Mouse (Mus musculus) natural killer cell, adult 2 months (primary cell): ENCODE measurements at regions not wholly inside any gene's neighbourhood (a gene's known extent, or its start where the extent isn't known, plus 50 kb on each side); places are given as distances from the start of the nearest gene placed in this dataset.
"Not testable (repeated sequence)": the region's sequence is repeated elsewhere in the genome, so short reads cannot be mapped to it uniquely, and the experiment has no call there.

Experiments used
- DNase-seq, 2 experiments: peaks; one replicate each; pipeline ENCODE4 v3.0.0; 2022; ENCODE audit warnings: low spot score in 2 of 2

DNA sequence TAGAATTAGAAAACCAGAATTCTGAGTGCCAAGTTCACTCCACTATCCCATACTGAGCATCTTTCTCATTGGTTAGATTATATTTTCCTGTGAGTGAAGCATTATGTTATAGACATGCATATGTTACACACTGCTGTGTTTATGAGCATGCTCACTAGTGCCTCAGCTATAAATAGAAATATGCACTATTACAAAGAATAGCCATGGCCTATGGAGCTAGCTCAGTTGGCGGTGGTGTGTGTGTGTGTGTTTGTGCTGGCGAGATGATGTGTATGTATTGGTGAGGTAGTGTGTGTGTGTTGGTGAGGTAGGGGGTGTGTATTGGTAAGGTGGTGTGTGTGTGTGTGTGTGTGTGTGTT is 106.2 kb downstream of the Sec31a start:
- DNase-seq: no peak

DNA sequence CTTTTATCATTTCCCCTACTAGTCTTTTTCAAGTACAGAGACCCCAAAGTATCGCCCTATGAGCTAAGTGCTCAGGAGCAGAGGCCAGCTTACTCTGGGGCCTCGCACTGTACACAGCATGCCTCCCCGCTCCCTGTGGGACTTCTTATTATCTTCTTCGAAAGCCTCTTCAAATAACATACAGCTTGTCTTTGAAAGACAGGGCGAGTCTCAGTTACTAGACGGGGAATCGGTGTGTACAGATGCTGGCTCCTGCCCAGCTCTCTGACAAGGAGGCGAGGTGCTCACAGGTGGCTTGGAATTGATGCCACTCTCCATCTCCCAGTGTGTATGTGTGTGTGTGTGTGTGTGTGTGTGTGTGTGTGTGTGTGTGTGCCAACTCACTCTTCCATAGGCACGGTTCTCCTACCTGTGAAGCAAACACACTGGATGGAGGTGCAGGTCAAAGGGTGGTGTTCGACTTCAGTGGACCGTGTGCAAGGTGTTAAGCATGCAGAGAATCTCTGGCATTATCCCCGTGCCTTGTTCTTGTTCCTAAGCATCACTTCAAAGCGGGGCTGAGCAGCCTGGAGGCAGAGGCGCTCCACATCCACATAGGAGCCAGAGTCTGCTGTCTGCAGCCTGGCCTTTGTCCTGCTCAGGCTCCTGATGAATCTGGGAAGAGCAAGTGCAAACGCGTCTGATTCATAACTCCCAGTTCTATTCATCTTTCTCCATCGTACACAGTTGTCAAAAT is 106.8 kb downstream of the Sec31a start:
- DNase-seq: no peak

DNA sequence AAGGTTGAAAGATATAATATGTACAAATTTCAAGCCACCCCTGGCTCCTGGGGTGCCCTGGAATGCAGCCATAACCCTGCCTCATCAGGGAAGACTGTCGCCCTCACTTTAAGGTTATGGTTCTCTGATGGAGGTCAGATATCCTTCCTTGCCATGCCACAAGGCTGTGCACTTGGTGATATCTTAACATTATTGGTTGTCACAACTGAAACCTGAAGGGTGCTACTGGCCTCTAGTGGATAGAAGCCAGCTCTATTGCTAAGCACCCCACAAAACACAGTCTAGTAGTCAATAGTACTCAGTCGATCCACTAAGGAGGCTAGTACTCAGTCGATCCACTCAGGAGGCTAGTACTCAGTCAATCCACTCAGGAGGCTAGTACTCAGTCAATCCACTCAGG is 111.6 kb downstream of the Sec31a start:
- DNase-seq: no peak

DNA sequence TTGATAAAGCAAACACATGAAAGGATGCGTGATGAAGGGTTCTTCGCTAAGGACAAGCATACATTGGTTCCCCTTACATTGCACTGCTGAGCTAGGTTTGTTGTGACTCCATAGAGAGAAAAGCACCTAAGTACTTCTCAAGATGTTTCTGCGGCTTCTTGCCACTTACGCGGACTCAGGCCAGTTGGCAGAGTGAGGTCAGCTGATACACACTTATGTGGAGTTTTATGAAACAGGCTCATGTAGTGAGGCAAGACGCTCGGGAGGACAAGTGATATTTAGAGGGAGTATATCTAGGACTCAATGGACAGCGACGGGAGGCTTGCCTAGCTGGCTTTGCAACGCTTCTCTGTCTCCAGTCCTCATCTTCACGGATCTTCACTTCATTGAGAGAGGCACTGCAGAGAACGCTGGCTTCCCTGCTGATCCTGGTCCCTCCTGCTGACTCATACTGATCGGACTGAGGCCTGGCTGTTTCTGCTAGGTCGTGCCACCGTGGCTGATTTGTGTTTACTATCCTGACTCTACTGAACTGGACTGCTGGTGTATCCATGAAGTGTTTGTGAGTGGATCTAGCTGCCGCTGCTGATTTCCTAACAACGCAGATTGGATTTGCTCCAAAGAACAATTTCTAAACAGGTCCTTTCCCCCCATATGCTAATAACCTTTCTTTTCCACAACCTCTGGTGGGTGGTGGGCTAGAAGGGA is 113.8 kb downstream of the Sec31a start:
- DNase-seq: no peak

DNA sequence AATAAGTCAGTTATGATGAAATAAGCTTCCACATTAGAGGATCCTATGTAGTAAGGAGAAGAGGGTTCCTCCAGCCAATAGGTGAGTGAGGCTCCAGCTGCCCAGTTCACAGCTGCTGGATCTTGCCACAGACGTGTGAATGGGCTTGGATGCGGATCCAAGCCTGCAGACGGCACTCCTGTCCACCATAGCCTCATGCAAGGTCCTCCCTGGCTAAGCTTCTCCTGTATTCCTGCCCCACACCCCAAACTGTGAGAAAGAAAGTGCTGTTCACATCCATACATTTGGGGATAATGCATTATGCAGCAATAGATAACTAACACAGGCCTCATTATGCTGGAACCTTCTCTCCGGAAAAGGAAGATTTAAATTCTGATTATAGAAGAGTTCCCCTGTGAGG is 116.9 kb downstream of the Sec31a start:
- DNase-seq: no peak

DNA sequence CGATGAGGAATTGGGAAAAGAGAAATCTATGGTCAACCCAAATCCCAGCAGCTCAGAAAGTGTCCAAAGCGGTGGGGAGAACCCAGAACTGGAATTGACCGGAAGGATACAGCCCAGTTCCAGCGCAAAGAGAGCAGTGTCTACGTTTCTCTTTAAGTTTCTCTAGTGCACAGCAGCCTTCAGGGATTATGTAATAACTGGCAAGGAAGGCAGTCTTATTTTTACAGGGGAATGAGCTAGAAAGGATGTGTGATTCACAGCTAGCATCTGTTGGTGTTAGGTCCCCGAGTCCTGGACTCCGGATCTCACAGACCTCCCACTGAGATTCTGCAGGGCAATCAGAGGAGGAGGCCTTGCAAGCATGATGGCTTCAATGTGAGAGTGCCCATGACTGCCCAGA is 121.8 kb downstream of the Sec31a start:
- no peak for DNase-seq

DNA sequence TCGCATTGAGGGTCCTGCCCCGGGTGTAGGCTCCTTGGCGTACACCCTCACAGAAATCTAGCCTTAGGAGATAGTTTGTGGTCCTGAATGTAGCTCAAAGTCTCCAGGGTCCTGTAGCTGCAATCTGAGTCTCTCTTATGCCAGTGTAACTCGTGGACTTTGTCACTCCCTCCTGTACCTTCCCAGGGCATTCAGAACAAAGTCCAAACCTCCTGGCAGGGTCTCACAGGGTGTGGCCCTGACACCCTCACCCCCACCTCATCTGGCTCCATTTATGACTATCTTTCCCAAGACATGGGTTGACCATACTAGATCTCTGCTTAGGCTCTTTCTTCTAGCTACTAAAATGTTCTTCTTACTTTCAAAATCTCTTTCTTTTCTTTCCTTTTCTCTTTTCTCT is 120.6 kb upstream of the Tmem150c start:
- DNase-seq: no peak

DNA sequence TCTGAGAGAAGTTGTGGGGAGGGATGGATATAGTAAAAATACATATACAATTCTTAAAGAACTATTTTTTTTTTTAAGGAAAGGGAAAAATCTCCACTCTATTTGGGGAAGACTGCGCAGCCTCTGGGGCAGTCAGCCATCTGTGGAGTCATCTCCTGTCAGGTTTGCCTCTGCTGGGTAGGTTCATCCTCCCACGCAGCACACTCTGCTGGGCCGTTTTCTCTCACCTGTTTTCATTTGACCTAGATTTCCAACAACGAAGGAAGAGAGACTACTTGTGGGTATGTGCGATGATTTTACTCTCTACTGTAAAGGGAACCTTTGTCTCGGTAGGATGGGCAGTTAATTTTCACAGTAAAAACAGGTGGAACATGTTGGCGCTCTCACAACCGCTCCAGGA is 119.9 kb upstream of the Tmem150c start:
- DNase-seq: no peak

DNA sequence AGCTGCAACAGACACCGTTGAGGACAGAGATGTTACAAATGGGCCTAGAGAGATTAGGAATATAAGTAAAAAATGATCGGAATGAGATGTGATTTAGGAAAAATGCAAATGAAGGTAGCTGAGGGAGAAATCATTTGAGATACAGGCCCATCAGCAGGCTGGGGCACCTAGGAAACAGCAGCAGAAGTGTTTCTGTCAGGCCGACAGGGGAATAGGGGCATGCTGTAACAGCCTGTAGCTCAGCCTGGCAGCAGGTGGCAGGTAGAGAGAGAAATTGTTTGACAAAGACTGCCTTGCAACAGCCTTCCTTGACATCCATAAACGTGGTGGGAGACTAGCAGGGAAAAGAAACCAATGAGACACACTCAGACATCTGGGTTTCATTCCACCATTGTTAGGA is 115.1 kb upstream of the Tmem150c start:
- no peak for DNase-seq

DNA sequence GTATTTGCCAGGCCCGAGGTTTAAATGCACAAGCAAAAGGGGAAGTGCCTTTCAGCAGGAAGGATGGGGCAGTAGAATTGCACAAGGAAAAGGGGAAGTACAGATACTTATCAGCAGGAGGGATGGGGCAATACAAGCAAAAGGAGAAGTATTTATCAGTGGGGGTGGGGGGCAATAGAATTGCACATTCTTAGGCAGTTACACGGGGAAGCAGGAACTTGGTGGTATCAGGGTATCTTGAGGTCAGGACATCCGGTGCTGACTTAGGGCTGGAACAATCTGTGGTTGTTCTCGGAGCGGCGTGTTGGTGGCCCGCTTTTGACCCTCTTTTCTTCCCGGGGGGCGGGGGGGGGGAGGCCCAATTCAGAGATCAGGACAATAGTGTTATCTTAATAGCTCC is 112.4 kb upstream of the Tmem150c start:
- not testable (repeated sequence) for DNase-seq

DNA sequence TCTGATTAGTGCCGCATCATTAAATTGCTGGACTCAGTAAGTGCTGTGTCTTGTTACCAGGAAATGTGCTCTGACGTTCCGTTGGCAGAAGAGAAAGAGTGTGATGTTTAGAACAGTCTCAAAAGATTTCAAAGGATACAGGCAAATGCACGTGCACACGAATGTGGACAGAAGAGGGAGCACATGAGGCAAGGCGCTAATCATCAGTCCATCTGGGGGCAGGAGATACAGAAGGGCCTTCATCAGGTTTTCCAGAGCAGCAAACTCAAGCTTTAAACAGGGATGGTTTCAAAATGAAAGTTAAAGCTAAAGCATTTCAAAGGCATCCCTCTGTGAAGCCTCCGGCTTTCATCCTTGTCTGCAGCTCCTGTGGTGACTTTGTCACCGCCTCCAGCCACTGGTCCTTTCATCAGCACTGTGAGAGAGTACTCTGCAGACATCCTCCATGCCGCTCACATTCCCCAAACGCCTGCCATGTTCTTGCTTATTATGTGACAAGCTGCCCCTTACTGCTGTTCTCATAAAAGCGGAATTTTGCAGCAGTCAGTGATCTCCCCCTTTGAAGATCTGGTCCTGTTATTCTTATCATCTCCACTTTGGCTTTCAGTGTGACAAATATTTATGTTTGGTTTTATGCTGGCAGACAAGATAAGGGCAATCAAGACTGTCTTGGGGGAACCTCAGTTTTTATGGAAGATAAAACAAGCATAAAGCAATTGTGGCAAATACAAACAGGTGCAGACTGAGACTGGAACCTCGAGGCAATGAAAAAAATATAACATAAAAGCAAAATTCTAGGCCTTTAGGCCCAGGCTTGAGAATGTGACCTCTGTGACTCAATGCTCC is 111.5 kb upstream of the Tmem150c start:
- no peak for DNase-seq

DNA sequence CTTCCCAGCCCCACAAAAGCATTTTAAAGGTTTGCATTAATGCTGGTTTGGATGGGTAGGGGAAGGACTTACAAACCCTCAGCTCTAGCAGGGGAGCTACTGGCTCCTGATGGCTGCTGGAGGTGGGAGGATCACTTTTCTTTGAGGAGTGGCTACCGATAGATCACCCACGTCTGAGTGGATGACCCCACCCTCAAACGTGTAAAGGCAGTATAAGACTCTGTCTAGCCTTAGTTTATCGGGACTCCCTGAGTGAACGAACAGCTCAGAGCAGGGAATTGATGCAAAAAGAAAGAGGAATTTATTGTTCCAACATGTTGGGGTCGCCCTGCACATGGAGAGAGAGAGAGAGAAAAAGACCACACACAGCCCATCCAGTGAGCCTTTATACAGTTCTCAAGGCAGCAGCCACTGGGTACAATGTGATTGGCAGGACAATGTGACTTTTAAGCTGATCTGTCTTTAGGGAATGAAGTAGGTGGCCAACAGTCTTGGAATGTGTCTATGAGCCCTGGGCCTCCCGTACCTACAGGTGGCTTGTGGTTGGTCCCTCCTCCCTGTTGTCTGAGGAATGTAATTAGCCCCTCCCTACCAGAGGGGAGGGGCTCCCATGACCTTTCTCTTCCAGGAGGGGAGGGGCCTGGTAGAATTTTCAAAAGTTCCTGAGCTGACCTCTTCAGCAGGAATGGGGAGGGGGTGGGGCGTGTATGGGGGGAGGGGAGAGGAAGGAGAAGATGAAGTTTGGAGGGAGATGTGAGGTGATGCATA is 108.7 kb upstream of the Tmem150c start:
- no peak for DNase-seq

DNA sequence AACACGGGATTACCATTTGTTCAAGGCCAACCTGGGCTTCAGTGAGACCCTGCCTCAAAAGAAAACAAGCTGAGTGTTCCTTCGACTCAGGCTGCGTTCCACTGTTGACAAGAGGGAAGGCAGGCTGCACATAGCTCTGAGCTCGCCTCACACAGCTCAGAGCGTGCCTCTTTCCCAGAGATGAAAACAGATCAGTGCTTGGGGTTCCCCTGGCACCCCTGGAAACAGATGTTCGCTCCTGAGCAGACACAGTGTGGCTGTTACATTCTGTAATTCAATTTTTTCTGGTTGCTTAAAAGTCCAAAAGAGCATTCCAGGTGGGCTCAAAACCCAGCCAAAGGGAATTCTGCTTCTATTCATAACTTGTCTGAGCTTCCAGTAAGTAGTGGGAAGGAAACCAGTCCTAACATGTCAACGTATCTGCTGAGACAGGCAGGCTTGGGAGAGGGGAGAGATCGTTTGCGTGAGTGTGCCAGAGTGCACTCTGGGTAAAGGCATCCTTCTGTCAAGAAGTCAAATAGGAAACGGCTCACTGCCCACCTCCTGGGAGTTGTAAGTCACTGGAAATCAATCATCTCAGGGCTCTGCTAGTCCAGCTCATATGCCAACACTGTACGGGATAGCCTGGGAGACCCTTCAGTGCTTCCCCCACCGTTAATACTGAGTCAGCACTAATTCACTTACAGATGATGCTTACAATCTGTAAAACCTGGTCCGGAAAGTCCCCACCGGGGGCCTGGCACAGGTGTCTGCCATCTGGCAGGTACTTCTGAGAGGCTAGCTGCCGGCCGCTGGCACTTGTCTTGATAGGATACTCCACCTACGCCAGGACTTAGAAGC is 107.3 kb upstream of the Tmem150c start:
- no peak for DNase-seq

DNA sequence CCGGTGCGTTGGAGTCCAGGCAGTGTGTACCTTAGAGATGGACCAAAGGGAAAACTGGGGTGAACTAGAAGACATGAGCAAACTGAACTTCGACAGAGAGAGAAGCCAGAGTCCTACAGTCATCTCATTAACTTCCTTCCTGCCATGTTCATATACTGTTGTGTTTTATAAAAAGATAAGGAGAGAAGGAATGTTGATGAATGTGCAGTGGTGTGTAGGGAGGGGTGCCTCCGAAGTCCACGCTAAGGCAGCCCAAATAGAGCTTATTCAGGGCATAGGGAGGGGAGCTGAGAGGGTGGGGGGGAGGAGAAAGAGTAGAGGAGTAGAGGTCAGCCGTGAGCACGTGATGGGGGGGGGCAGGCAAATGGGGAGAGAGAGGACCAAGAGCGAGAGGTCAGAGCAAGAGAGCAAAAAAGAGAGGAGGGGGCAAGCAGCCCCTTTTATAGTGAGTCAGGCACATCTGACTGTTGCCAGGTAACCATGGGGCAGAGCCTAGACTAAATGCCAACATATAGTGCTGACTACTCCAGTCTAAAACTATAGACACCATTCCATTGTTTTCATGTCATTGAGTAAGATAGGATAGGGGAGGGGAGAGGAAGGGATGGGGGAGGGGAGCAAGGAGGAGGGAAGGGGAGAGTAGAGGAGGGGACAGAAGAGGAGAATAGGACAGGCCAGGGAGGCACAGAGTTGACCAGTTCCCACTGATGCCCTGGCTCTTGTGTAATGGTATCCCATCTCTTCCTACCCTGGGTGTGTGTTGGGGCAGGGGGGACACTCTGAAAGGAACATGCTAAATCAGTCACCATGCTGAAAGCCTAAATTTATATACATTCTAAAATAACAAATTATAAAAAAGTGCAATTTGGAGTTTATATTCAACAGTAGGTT is 100.4 kb upstream of the Tmem150c start:
- DNase-seq: no peak

DNA sequence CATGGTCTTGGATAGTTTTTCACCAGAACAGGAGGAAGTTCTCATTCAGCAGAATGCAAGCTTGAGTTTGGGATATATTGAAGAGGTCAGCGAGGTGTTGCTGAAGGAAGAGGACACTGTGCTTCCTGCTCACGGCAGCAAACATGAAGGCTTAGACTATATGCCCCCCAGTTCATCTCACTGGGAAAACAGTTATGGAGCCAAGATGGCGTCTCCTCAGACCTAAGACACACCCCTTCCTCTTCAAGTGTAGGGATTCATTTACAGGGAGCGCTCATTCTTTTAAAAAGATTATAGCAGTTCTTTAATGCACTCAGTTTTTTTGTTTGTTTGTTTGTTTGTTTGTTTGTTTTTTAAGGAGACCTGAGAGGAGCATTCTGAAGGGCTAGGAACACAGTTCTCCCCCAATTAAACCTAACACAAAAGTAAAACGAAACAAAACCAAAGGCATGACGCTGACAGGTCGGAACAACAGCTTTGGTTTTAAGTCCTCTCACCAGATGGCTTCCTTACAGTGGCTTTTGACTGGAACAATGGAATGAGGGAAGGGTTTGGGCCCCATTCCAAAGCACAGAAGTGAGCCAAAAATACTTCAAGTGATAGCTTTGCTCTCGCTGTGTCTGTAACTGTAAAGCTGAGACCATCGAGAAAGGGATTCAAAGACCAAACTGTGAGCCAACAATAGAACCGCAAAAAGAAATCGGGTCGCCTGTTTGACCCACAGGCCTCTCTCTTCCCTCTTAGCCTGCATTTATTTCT is 99.5 kb upstream of the Tmem150c start:
- no peak for DNase-seq

DNA sequence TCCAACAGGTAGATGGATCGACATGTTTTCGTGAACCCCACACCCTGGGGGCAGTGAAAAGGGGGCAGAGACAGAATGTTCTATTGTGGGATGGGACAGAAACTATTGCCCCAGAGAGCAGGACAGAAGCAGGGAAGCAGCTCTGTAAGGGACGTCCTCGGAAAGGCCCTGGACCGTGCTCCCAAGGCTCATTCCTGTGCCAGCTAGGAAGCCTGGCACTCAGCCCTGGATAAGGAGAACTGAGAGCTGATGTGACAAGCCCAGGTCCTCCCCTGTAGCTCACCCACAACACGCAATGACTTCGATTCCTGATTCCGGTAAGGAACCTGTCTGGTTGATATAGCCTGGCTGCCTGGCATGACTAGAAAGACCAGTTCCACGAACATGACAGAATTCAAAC is 95.7 kb upstream of the Tmem150c start:
- no peak for DNase-seq

DNA sequence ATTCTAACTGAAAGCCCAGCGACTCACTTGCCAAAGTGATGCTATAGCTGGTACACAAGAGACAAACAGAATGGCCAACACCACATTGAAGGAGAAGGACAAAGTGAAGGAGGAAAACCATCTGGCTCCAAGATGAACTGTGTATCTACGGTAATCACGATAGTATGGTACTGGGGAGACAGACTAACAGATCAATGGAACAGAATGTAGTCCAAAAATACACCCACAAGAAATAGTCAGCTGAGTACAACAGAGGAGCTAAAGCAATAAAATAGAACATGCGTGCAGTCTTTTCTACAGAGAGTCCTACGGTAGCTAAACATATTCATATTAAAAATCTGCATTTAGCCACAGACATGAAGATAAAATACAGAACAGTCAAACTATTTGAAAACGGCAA is 92.4 kb upstream of the Tmem150c start:
- DNase-seq: no peak

DNA sequence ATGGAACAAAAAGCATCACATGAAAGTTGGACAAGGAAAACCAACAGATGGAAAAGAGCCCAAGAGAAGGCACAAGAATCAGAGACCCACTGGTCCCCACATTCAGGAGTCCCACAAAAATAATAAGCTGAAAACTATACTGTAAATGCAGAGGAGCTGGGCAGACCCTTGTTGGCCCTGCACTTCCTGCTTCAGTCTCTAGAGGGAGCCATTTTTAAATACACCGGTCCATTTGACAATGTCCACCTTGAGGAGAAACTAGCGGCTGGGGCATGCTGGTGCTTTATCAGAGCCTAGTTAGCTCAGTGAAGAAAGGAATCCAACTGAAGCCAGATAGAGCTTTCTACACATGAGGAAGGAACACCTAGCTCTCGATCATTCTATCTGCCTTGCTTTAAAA is 90.1 kb upstream of the Tmem150c start:
- DNase-seq: peak; percentile 1 to 15

DNA sequence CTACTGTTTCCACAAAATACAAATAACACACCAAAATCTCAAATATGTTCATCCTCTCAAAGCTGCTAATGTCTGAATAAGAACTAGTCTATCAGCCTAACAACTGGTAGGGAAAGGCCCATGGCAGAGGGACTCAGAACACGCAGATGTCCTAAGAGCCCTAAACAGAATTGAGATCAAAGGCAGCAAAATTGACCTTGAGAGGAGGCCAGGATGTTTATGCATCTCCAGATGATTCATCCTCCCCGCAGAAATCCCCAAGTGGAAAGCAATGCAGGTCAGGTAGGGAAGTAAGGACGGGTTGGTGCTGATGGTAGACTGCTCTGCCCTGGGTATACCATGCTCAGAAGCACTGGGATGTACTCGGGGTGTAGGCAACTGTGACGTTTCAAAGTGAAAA is 89.0 kb upstream of the Tmem150c start:
- DNase-seq: no peak
